Mouse (Mus musculus) stomach, postnatal 0 days (tissue): ENCODE data around the gene St6galnac6.

Experiments used
- CTCF ChIP-seq: IDR thresholded peaks from 2 replicates; pipeline ENCODE4 v1.5.1; 2016; ENCODE audit warnings: antibody characterized with exemption, low read depth, mild to moderate bottlenecking, moderate library complexity
- EP300 ChIP-seq: optimal IDR thresholded peaks from 2 replicates; pipeline ENCODE3; 2016; ENCODE audit warnings: antibody characterized with exemption

GRCm38 (mm10) chr2:32644083-32644482 lies 44.6 kb downstream of the St6galnac6 start:
- TF ChIP-seq EP300 (no peak), CTCF (no peak)
